Comparison of ENCODE assay signal across 34 mouse cellular contexts in the genomic region with DNA sequence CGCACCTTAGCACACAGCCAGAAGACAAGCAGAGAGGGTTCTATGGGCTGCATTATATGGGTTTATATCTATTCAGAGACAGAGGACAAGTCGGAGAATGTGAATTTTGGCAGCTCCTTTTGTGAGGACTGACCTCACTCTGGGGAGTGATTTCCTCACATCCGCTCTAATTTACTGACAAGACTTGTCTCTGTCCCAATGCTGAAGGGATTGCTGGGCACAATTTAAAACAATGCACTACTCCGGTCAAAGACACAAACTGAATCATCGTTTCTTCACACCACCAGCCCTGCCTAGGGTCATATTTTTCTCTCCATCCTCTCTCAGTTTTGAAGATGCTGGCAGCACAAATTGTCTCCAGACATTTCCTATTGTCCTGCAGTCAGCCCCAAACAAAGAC.
DNase-seq lines count a peak whose midpoint lies in the region; ATAC-seq and TF ChIP-seq lines count a peak whose summit lies in the region.
"Had no signal": no experiment of that assay in that cellular context is flagged by ENCODE, and none has a peak within 500 bp of the region (broad histone marks: within the 10 kb centered on the region; RNA-seq: fewer than 3 reads in every experiment).

No protein-coding gene starts in this region.

- TF ChIP-seq CTCF in lung, embryonic 14.5 days (IDR thresholded peaks at IDR 0.05; ENCODE audit: low read depth) = no peak
- no peak for TF ChIP-seq CTCF in cerebellum, adult 2 months (IDR thresholded peaks at IDR 0.05; ENCODE audit: borderline replicate concordance, insufficient read depth, low read depth, low read length)

- H3K27ac ChIP-seq in kidney, embryonic 16.5 days (ENCODE audit: low read length) = no peak overlapping the region
- no peak overlapping the region for H3K27ac ChIP-seq in lung, embryonic 14.5 days (ENCODE audit: low read depth)
- no peak overlapping the region for H3K27ac ChIP-seq in cerebellum, adult 2 months (ENCODE audit: insufficient read depth, low read length)
- H3K27ac ChIP-seq: embryonic facial prominence, embryonic 12.5 days; hindbrain, embryonic 12.5 days; hindbrain, postnatal 0 days; intestine, embryonic 15.5 days; kidney, embryonic 15.5 days; limb, embryonic 10.5 days; limb, embryonic 15.5 days; midbrain, embryonic 10.5 days; midbrain, embryonic 15.5 days; neural tube, embryonic 12.5 days; stomach, embryonic 15.5 days had no signal

- no peaks in the 10 kb centered on the region for H3K27me3 ChIP-seq in kidney, embryonic 16.5 days (ENCODE audit: insufficient read depth, low read length)
- H3K27me3 ChIP-seq in lung, embryonic 14.5 days (ENCODE audit: insufficient read depth, low read length) = no peaks in the 10 kb centered on the region
- H3K27me3 ChIP-seq in cerebellum, adult 2 months (ENCODE audit: control insufficient read depth, insufficient read depth, low read length) = no peaks in the 10 kb centered on the region
- H3K27me3 ChIP-seq: CH12.LX; embryonic facial prominence, embryonic 12.5 days; hindbrain, embryonic 12.5 days; intestine, embryonic 15.5 days; kidney, embryonic 15.5 days; limb, embryonic 15.5 days; midbrain, embryonic 15.5 days; neural tube, embryonic 12.5 days; Patski; stomach, embryonic 15.5 days had no signal

- no peak overlapping the region for H3K4me3 ChIP-seq in kidney, embryonic 16.5 days (ENCODE audit: low read length)
- no peak overlapping the region for H3K4me3 ChIP-seq in lung, embryonic 14.5 days (ENCODE audit: low read depth, low read length)
- H3K4me3 ChIP-seq in cerebellum, adult 2 months (replicated peaks; ENCODE audit: insufficient read depth, low read depth, low read length) = no peak overlapping the region
- H3K4me3 ChIP-seq: embryonic facial prominence, embryonic 12.5 days; hindbrain, embryonic 12.5 days; intestine, embryonic 15.5 days; kidney, embryonic 15.5 days; limb, embryonic 10.5 days; limb, embryonic 15.5 days; midbrain, embryonic 10.5 days; midbrain, embryonic 15.5 days; neural tube, embryonic 12.5 days; stomach, embryonic 15.5 days had no signal

- H3K4me1 ChIP-seq in kidney, embryonic 16.5 days (ENCODE audit: insufficient read depth, low read length) = peaks cover 11% of the 10 kb centered on the region; the same call in 1 of the 2 replicates
- no peaks in the 10 kb centered on the region for H3K4me1 ChIP-seq in lung, embryonic 14.5 days (ENCODE audit: insufficient read depth)
- H3K4me1 ChIP-seq in cerebellum, adult 2 months (ENCODE audit: control insufficient read depth, insufficient read depth, low read length) = no peaks in the 10 kb centered on the region
- H3K4me1 ChIP-seq: stomach, embryonic 15.5 days had no signal

- 70% methylated on average over 5 of the region's 5 CpGs for WGBS in kidney, embryonic 16.5 days
- 61% methylated on average over 5 of the region's 5 CpGs for WGBS in lung, embryonic 14.5 days
- WGBS in cerebellum, adult 2 months = 59% methylated on average over 5 of the region's 5 CpGs

- no peak for TF ChIP-seq POLR2A in cerebellum, adult 2 months (IDR thresholded peaks at IDR 0.05; ENCODE audit: borderline replicate concordance, insufficient read depth, low read length)

- ATAC-seq in kidney, embryonic 16.5 days (ENCODE audit: low FRiP score, low TSS enrichment) = no peak
- ATAC-seq in lung, embryonic 14.5 days (ENCODE audit: insufficient read depth) = no peak
- ATAC-seq: forebrain, embryonic 14.5 days; hindbrain, postnatal 0 days; intestine, embryonic 15.5 days; midbrain, embryonic 15.5 days; Patski had no signal

- DNase-seq in adrenal gland, adult (ENCODE audit: inconsistent age in 2 of 2, low spot score in 1 of 2) = peak; percentile 15 to 60
- DNase-seq in adrenal gland, adult 18-20 months (ENCODE audit: low spot score in 2 of 2) = no peak
- peak; percentile 3 for DNase-seq in kidney, adult 9 months
- DNase-seq in lung, embryonic 14.5 days = peak; percentile 21
- DNase-seq in lung, postnatal 10 days = no peak
- peak; percentile 23 for DNase-seq in R1 (ENCODE audit: low read depth, low spot score)
- no peak for DNase-seq in cerebellum, adult 2 months
- DNase-seq: cerebellum, adult 11 months; cerebellum, adult 9-11 months; embryo, embryonic 11 days; gastrocnemius, postnatal 25 days; heart, adult 11 months; heart, postnatal 36 days; layer of hippocampus, adult 9-11 months; lung, postnatal 14 days; retina, postnatal 1 day; right cerebral cortex, postnatal 14 days had no signal

- no peaks in the 10 kb centered on the region for H3K9me3 ChIP-seq in kidney, embryonic 16.5 days (ENCODE audit: low read length)
- H3K9me3 ChIP-seq in lung, embryonic 14.5 days (ENCODE audit: low read depth, low read length) = no peaks in the 10 kb centered on the region
- H3K9me3 ChIP-seq: embryonic facial prominence, embryonic 12.5 days; hindbrain, embryonic 12.5 days; intestine, embryonic 15.5 days; kidney, embryonic 15.5 days; limb, embryonic 10.5 days; limb, embryonic 15.5 days; midbrain, embryonic 10.5 days; midbrain, embryonic 15.5 days; neural tube, embryonic 12.5 days; stomach, embryonic 15.5 days had no signal

- H3K4me2 ChIP-seq in kidney, embryonic 16.5 days (replicated peaks; ENCODE audit: low read depth, low read length) = no peak overlapping the region
- no peak overlapping the region for H3K4me2 ChIP-seq in lung, embryonic 14.5 days
- H3K4me2 ChIP-seq: embryonic facial prominence, embryonic 12.5 days; heart, embryonic 11.5 days; hindbrain, embryonic 12.5 days; intestine, embryonic 15.5 days; kidney, embryonic 15.5 days; limb, embryonic 15.5 days; midbrain, embryonic 15.5 days; neural tube, embryonic 12.5 days; stomach, embryonic 15.5 days had no signal

- H3K9ac ChIP-seq in kidney, embryonic 16.5 days (replicated peaks; ENCODE audit: low read length) = no peak overlapping the region
- H3K9ac ChIP-seq in lung, embryonic 14.5 days = no peak overlapping the region
- H3K9ac ChIP-seq: embryonic facial prominence, embryonic 12.5 days; hindbrain, embryonic 12.5 days; intestine, embryonic 15.5 days; kidney, embryonic 15.5 days; limb, embryonic 15.5 days; midbrain, embryonic 15.5 days; neural tube, embryonic 12.5 days; stomach, embryonic 15.5 days had no signal

- H3K36me3 ChIP-seq in kidney, embryonic 16.5 days (ENCODE audit: insufficient read depth, low read length) = no peaks in the 10 kb centered on the region
- H3K36me3 ChIP-seq in lung, embryonic 14.5 days (ENCODE audit: insufficient read depth) = no peaks in the 10 kb centered on the region
- H3K36me3 ChIP-seq: embryonic facial prominence, embryonic 12.5 days; G1E; hindbrain, embryonic 12.5 days; intestine, embryonic 15.5 days; kidney, embryonic 15.5 days; limb, embryonic 10.5 days; limb, embryonic 15.5 days; midbrain, embryonic 10.5 days; midbrain, embryonic 15.5 days; neural tube, embryonic 12.5 days; stomach, embryonic 15.5 days had no signal

Comparison
In these comparisons a context has a peak if more than half of its experiments do, and no peak if none do; other contexts are left out.
1. DNase-seq: peak in adrenal gland, adult (2 of 2), kidney, adult 9 months (single experiment), lung, embryonic 14.5 days (single experiment) and R1 (single experiment); none in adrenal gland, adult 18-20 months (0 of 2), lung, postnatal 10 days (single experiment) and cerebellum, adult 2 months (0 of 2).